Mouse (Mus musculus): ENCODE results near the gene Necab3. TPM values are rescaled to one million over a fixed set of nuclear protein-coding genes. Genes with fewer than 3 reads are reported as not detected.

The Necab3 gene
- polyA plus RNA-seq, 1 experiment from 2014 or later: 23.6 TPM

GRCm38 (mm10) chr2:154551927-154552326, 6.8 kb downstream of the Necab3 start:
- Histone ChIP-seq H3K4me3 (ENCODE audit: low read depth, low read length) (no peak overlapping the region), H3K4me2 (ENCODE audit: low read length) (peak overlapping the region; percentile 37), H3K4me1 (ENCODE audit: control insufficient read depth, insufficient read depth, low read length) (peaks cover 22% of the 10 kb centered on the region), H3K9ac (ENCODE audit: low read length) (0 out of 2 replicates have a peak overlapping the region, but pooled peaks have one; percentile 17), H3K27ac (ENCODE audit: low read depth, low read length) (peak overlapping the region; percentile 60; the same call in 1 of the 2 replicates), H3K36me3 (ENCODE audit: control insufficient read depth, insufficient read depth, low read length) (no peaks in the 10 kb centered on the region), H3K27me3 (replicated peaks; ENCODE audit: control insufficient read depth, insufficient read depth, low read length) (no peaks in the 10 kb centered on the region), H3K9me3 (replicated peaks; ENCODE audit: control insufficient read depth, low read length) (no peaks in the 10 kb centered on the region)
- ATAC-seq (no peak; the same call in 1 of the 2 replicates), DNase-seq (ENCODE audit: low spot score) (no peak)
- WGBS: 40% methylated on average over 21 of the region's 21 CpGs

GRCm38 (mm10) chr2:154551476-154551875, 7.2 kb downstream of the Necab3 start, which contains the start of gene Actl10:
TSS of gene Actl10 (plus strand) at chr2:154551776.
- WGBS: 92% methylated on average over 4 of the region's 4 CpGs
- Histone ChIP-seq H3K4me2 (ENCODE audit: low read length) (peak within 1 kb of the TSS; percentile 37), H3K27ac (ENCODE audit: low read depth, low read length) (peak within 1 kb of the TSS; percentile 60; the same call in 1 of the 2 replicates), H3K4me3 (ENCODE audit: low read depth, low read length) (no peak within 1 kb of the TSS), H3K27me3 (replicated peaks; ENCODE audit: control insufficient read depth, insufficient read depth, low read length) (no peaks in the 10 kb centered on the region), H3K36me3 (ENCODE audit: control insufficient read depth, insufficient read depth, low read length) (0 out of 2 replicates have a peak, but pooled peaks cover 4% of the 10 kb centered on the region), H3K9ac (ENCODE audit: low read length) (0 out of 2 replicates have a peak within 1 kb of the TSS, but pooled peaks have one; percentile 17), H3K9me3 (replicated peaks; ENCODE audit: control insufficient read depth, low read length) (no peaks in the 10 kb centered on the region), H3K4me1 (ENCODE audit: control insufficient read depth, insufficient read depth, low read length) (peaks cover 22% of the 10 kb centered on the region)
- ATAC-seq (no peak), DNase-seq (ENCODE audit: low spot score) (no peak)

GRCm38 (mm10) chr2:154550937-154551336, 7.8 kb downstream of the Necab3 start:
- no peak for ATAC-seq

GRCm38 (mm10) chr2:154549886-154550189, 8.9 kb downstream of the Necab3 start:
- WGBS: 14% methylated on average over 20 of the region's 20 CpGs
- Histone ChIP-seq H3K4me3 (ENCODE audit: low read depth, low read length) (peak overlapping the region; percentile 33), H3K9me3 (replicated peaks; ENCODE audit: control insufficient read depth, low read length) (no peaks in the 10 kb centered on the region), H3K27ac (ENCODE audit: low read depth, low read length) (no peak overlapping the region), H3K9ac (ENCODE audit: low read length) (peak overlapping the region; percentile 60; the same call in 1 of the 2 replicates), H3K27me3 (replicated peaks; ENCODE audit: control insufficient read depth, insufficient read depth, low read length) (no peaks in the 10 kb centered on the region), H3K4me1 (ENCODE audit: control insufficient read depth, insufficient read depth, low read length) (peaks cover 22% of the 10 kb centered on the region), H3K36me3 (ENCODE audit: control insufficient read depth, insufficient read depth, low read length) (0 out of 2 replicates have a peak, but pooled peaks cover 5% of the 10 kb centered on the region), H3K4me2 (ENCODE audit: low read length) (peak overlapping the region; percentile 72)
- ATAC-seq (no peak), DNase-seq (ENCODE audit: low spot score) (no peak)

More at GRCm38 (mm10) chr2:154550937-154551336, 7.8 kb downstream of the Necab3 start:
- Histone ChIP-seq H3K27ac (ENCODE audit: low read depth, low read length) (no peak overlapping the region), H3K4me1 (ENCODE audit: control insufficient read depth, insufficient read depth, low read length) (peaks cover 22% of the 10 kb centered on the region), H3K9me3 (replicated peaks; ENCODE audit: control insufficient read depth, low read length) (no peaks in the 10 kb centered on the region), H3K9ac (ENCODE audit: low read length) (no peak overlapping the region), H3K4me3 (ENCODE audit: low read depth, low read length) (no peak overlapping the region), H3K36me3 (ENCODE audit: control insufficient read depth, insufficient read depth, low read length) (0 out of 2 replicates have a peak, but pooled peaks cover 5% of the 10 kb centered on the region), H3K27me3 (replicated peaks; ENCODE audit: control insufficient read depth, insufficient read depth, low read length) (no peaks in the 10 kb centered on the region), H3K4me2 (ENCODE audit: low read length) (no peak overlapping the region)
- WGBS: 56% methylated on average over 2 of the region's 2 CpGs
- peak; percentile 41 for DNase-seq (ENCODE audit: low spot score)

- peak overlapping the region; percentile 33 for H3K4me3 ChIP-seq (ENCODE audit: low read depth, low read length)
- H3K9ac ChIP-seq (ENCODE audit: low read length): peak overlapping the region; percentile 60
- 0 out of 2 replicates have a peak, but pooled peaks cover 5% of the 10 kb centered on the region for H3K36me3 ChIP-seq (ENCODE audit: control insufficient read depth, insufficient read depth, low read length)
- H3K4me2 ChIP-seq (ENCODE audit: low read length): peak overlapping the region; percentile 72
- DNase-seq (ENCODE audit: low spot score) (peak; percentile 81), ATAC-seq (peak; percentile 67)
- no peaks in the 10 kb centered on the region for H3K27me3 ChIP-seq (replicated peaks; ENCODE audit: control insufficient read depth, insufficient read depth, low read length)
- no peaks in the 10 kb centered on the region for H3K9me3 ChIP-seq (replicated peaks; ENCODE audit: control insufficient read depth, low read length)
- 4% methylated on average over 44 of the region's 48 CpGs for WGBS
- no peak overlapping the region for H3K27ac ChIP-seq (ENCODE audit: low read depth, low read length)
- peaks cover 22% of the 10 kb centered on the region for H3K4me1 ChIP-seq (ENCODE audit: control insufficient read depth, insufficient read depth, low read length)
Measured at GRCm38 (mm10) chr2:154549127-154549885, 9.4 kb downstream of the Necab3 start.

GRCm38 (mm10) chr2:154548688-154549087, 10.0 kb downstream of the Necab3 start:
- WGBS: 49% methylated on average over 3 of the region's 3 CpGs
- Histone ChIP-seq H3K9me3 (replicated peaks; ENCODE audit: control insufficient read depth, low read length) (no peaks in the 10 kb centered on the region), H3K4me3 (ENCODE audit: low read depth, low read length) (no peak overlapping the region), H3K4me1 (ENCODE audit: control insufficient read depth, insufficient read depth, low read length) (peaks cover 22% of the 10 kb centered on the region), H3K27me3 (replicated peaks; ENCODE audit: control insufficient read depth, insufficient read depth, low read length) (no peaks in the 10 kb centered on the region), H3K27ac (ENCODE audit: low read depth, low read length) (no peak overlapping the region), H3K9ac (ENCODE audit: low read length) (no peak overlapping the region), H3K4me2 (ENCODE audit: low read length) (no peak overlapping the region), H3K36me3 (ENCODE audit: control insufficient read depth, insufficient read depth, low read length) (0 out of 2 replicates have a peak, but pooled peaks cover 5% of the 10 kb centered on the region)
- ATAC-seq: no peak
- no peak for DNase-seq (ENCODE audit: low spot score)

GRCm38 (mm10) chr2:154546711-154547110, 12.0 kb downstream of the Necab3 start, which contains the start of gene 1700003F12Rik:
TSS of gene 1700003F12Rik (plus strand) at chr2:154547085.
- no peak for DNase-seq (ENCODE audit: low spot score)
- H3K4me1 ChIP-seq (ENCODE audit: control insufficient read depth, insufficient read depth, low read length): peaks cover 18% of the 10 kb centered on the region
- 0 out of 2 replicates have a peak, but pooled peaks cover 5% of the 10 kb centered on the region for H3K36me3 ChIP-seq (ENCODE audit: control insufficient read depth, insufficient read depth, low read length)
- ATAC-seq: no peak
- no peak within 1 kb of the TSS for H3K27ac ChIP-seq (ENCODE audit: low read depth, low read length)
- H3K4me2 ChIP-seq (ENCODE audit: low read length): no peak within 1 kb of the TSS
- H3K9me3 ChIP-seq (replicated peaks; ENCODE audit: control insufficient read depth, low read length): no peaks in the 10 kb centered on the region
- H3K27me3 ChIP-seq (replicated peaks; ENCODE audit: control insufficient read depth, insufficient read depth, low read length): no peaks in the 10 kb centered on the region
- no peak within 1 kb of the TSS for H3K9ac ChIP-seq (ENCODE audit: low read length)
- no peak within 1 kb of the TSS for H3K4me3 ChIP-seq (ENCODE audit: low read depth, low read length)
- WGBS: 90% methylated on average over 10 of the region's 10 CpGs

- H3K4me3 ChIP-seq (ENCODE audit: low read depth, low read length): no peak overlapping the region
- peak; percentile 87 for DNase-seq (ENCODE audit: low spot score)
- peak overlapping the region; percentile 80 for H3K27ac ChIP-seq (ENCODE audit: low read depth, low read length)
- no peaks in the 10 kb centered on the region for H3K9me3 ChIP-seq (replicated peaks; ENCODE audit: control insufficient read depth, low read length)
- ATAC-seq: peak; percentile 64
- 70% methylated on average over 9 of the region's 9 CpGs for WGBS
- H3K4me2 ChIP-seq (ENCODE audit: low read length): no peak overlapping the region
- 0 out of 2 replicates have a peak, but pooled peaks cover 8% of the 10 kb centered on the region for H3K36me3 ChIP-seq (ENCODE audit: control insufficient read depth, insufficient read depth, low read length)
- 0 out of 2 replicates have a peak overlapping the region, but pooled peaks have one; percentile 17 for H3K9ac ChIP-seq (ENCODE audit: low read length)
- peaks cover 8% of the 10 kb centered on the region for H3K4me1 ChIP-seq (ENCODE audit: control insufficient read depth, insufficient read depth, low read length)
- H3K27me3 ChIP-seq (replicated peaks; ENCODE audit: control insufficient read depth, insufficient read depth, low read length): no peaks in the 10 kb centered on the region
Measured at GRCm38 (mm10) chr2:154543567-154544347, 14.9 kb downstream of the Necab3 start.

Data from forebrain, embryonic 14.5 days (tissue).